Mouse (Mus musculus): Measurements from ENCODE around the gene Osbpl2. TPM values are rescaled to one million over a fixed set of nuclear protein-coding genes. Genes with fewer than 3 reads are reported as not detected.

The Osbpl2 gene
- polyA plus RNA-seq, 1 experiment from 2014 or later, result 33.4 TPM

- Histone ChIP-seq H3K4me3 (ENCODE audit: low read depth, low read length) (no peak overlapping the region), H3K4me1 (ENCODE audit: control insufficient read depth, insufficient read depth, low read length) (peaks cover 34% of the 10 kb centered on the region), H3K9ac (ENCODE audit: low read depth, low read length) (no peak overlapping the region), H3K36me3 (ENCODE audit: control insufficient read depth, insufficient read depth, low read length) (no peaks in the 10 kb centered on the region), H3K4me2 (no peak overlapping the region), H3K27me3 (ENCODE audit: control insufficient read depth, insufficient read depth, low read length) (no peaks in the 10 kb centered on the region), H3K9me3 (replicated peaks; ENCODE audit: control insufficient read depth, low read length) (no peaks in the 10 kb centered on the region), H3K27ac (ENCODE audit: low read depth, low read length) (peak overlapping the region; percentile 7; the same call in 1 of the 2 replicates)
- ATAC-seq (replicated peaks; ENCODE audit: insufficient number of reproducible peaks, low FRiP score, low TSS enrichment), result no peak
- WGBS (ENCODE audit: insufficient replicate concordance), result 18% methylated on average over 6 of the region's 6 CpGs
Observed at GRCm38 (mm10) chr2:180115279-180115678, 3.8 kb upstream of the Osbpl2 start.

DNA sequence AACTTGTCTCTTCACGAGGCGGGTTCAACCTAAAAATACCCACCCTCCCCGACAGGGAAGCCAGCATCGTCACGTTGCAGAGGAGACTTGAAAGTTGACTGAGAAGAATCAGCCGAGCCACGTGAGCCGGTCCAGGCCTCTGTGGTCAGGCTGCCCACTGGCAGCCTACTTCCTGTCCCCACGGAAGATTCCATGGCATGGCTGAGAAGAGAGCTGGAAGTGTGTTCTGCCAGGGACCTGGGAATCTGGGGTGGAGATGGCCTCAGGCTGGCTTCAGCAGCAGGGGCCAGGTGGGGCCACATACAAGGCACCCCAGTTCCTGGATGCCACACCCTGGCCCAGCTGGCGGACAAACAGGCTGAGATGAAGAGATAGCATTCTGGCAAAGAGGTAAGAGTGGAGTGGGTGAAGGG lies 3.0 kb upstream of the Osbpl2 start:
- Histone ChIP-seq H3K9me3 (replicated peaks; ENCODE audit: control insufficient read depth, low read length) (no peaks in the 10 kb centered on the region), H3K4me2 (no peak overlapping the region), H3K27me3 (ENCODE audit: control insufficient read depth, insufficient read depth, low read length) (no peaks in the 10 kb centered on the region), H3K4me1 (ENCODE audit: control insufficient read depth, insufficient read depth, low read length) (peaks cover 34% of the 10 kb centered on the region), H3K27ac (ENCODE audit: low read depth, low read length) (no peak overlapping the region), H3K9ac (ENCODE audit: low read depth, low read length) (no peak overlapping the region), H3K36me3 (ENCODE audit: control insufficient read depth, insufficient read depth, low read length) (no peaks in the 10 kb centered on the region), H3K4me3 (ENCODE audit: low read depth, low read length) (no peak overlapping the region)
- 48% methylated on average over 10 of the region's 10 CpGs for WGBS (ENCODE audit: insufficient replicate concordance)
- ATAC-seq (replicated peaks; ENCODE audit: insufficient number of reproducible peaks, low FRiP score, low TSS enrichment), result no peak

GRCm38 (mm10) chr2:180116741-180117484 lies 2.2 kb upstream of the Osbpl2 start:
- WGBS (ENCODE audit: insufficient replicate concordance), result 75% methylated on average over 8 of the region's 8 CpGs
- H3K4me2 ChIP-seq, result no peak overlapping the region
- no peaks in the 10 kb centered on the region for H3K27me3 ChIP-seq (ENCODE audit: control insufficient read depth, insufficient read depth, low read length)
- no peaks in the 10 kb centered on the region for H3K9me3 ChIP-seq (replicated peaks; ENCODE audit: control insufficient read depth, low read length)
- H3K27ac ChIP-seq (ENCODE audit: low read depth, low read length), result no peak overlapping the region
- H3K4me3 ChIP-seq (ENCODE audit: low read depth, low read length), result no peak overlapping the region
- H3K36me3 ChIP-seq (ENCODE audit: control insufficient read depth, insufficient read depth, low read length), result no peaks in the 10 kb centered on the region
- H3K4me1 ChIP-seq (ENCODE audit: control insufficient read depth, insufficient read depth, low read length), result peaks cover 34% of the 10 kb centered on the region
- H3K9ac ChIP-seq (ENCODE audit: low read depth, low read length), result no peak overlapping the region
- ATAC-seq (replicated peaks; ENCODE audit: insufficient number of reproducible peaks, low FRiP score, low TSS enrichment), result no peak

- 9% methylated on average over 13 of the region's 13 CpGs for WGBS (ENCODE audit: insufficient replicate concordance)
- no peak overlapping the region for H3K27ac ChIP-seq (ENCODE audit: low read depth, low read length)
- no peak for ATAC-seq (replicated peaks; ENCODE audit: insufficient number of reproducible peaks, low FRiP score, low TSS enrichment)
- H3K9ac ChIP-seq (ENCODE audit: low read depth, low read length), result no peak overlapping the region
- H3K4me2 ChIP-seq, result 0 out of 2 replicates have a peak overlapping the region, but pooled peaks have one; percentile 9
- H3K4me3 ChIP-seq (ENCODE audit: low read depth, low read length), result no peak overlapping the region
- no peaks in the 10 kb centered on the region for H3K36me3 ChIP-seq (ENCODE audit: control insufficient read depth, insufficient read depth, low read length)
- no peaks in the 10 kb centered on the region for H3K9me3 ChIP-seq (replicated peaks; ENCODE audit: control insufficient read depth, low read length)
- peaks cover 34% of the 10 kb centered on the region for H3K4me1 ChIP-seq (ENCODE audit: control insufficient read depth, insufficient read depth, low read length)
- H3K27me3 ChIP-seq (ENCODE audit: control insufficient read depth, insufficient read depth, low read length), result no peaks in the 10 kb centered on the region
Observed at GRCm38 (mm10) chr2:180117485-180118194, 1.5 kb upstream of the Osbpl2 start.

DNA sequence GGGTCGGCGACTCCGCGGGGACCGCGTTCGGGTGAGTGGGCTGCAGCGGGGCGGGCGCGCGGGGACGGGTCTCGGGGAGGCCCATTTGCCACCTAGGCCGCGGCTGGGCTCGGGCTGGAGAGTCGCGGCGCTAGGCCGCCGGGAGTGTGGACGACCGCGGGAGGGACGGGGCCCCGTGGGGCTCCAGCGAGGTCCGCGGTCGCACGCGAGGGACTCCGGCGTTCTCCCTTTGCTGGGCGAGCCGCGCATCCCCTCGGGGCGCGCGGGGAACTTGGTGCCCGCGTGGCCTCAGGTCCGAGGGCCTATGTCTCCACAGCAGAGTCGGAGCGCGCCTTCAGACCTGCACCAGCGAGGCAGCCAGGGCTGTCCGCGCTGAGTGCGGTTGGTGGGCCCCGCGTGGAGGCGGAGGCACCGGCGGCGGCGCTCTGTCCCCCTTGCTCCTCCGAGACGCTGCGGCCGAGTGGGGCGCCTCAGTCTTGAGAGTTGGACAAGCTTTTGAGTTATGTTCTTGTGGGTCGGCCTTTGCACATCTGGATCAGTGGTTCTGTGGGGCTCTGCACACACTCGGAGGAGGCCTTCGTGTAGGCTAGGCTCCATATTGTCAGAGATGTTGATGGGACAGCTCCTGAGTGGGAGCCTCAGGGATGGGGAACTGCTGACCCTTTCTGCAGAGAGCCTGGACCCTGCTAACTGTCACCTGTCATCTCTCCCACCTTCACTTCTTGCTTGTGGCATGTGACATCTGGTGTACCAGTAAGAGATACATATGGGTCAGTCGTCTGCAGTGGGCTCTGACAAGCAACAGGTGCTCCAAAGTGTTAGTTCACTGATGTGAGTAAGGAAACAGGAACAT lies 559 bp downstream of the Osbpl2 start:
- no peaks in the 10 kb centered on the region for H3K9me3 ChIP-seq (replicated peaks; ENCODE audit: control insufficient read depth, low read length)
- no peaks in the 10 kb centered on the region for H3K27me3 ChIP-seq (ENCODE audit: control insufficient read depth, insufficient read depth, low read length)
- peak overlapping the region; percentile 70 for H3K27ac ChIP-seq (ENCODE audit: low read depth, low read length)
- peaks cover 31% of the 10 kb centered on the region for H3K4me1 ChIP-seq (ENCODE audit: control insufficient read depth, insufficient read depth, low read length)
- no peaks in the 10 kb centered on the region for H3K36me3 ChIP-seq (ENCODE audit: control insufficient read depth, insufficient read depth, low read length)
- peak overlapping the region; percentile 79 for H3K4me3 ChIP-seq (ENCODE audit: low read depth, low read length)
- H3K4me2 ChIP-seq, result peak overlapping the region; percentile 91
- H3K9ac ChIP-seq (ENCODE audit: low read depth, low read length), result peak overlapping the region; percentile 84
- ATAC-seq (replicated peaks; ENCODE audit: insufficient number of reproducible peaks, low FRiP score, low TSS enrichment), result peak; percentile 27
- 1% methylated on average over 56 of the region's 68 CpGs for WGBS (ENCODE audit: insufficient replicate concordance)

GRCm38 (mm10) chr2:180120292-180120761 lies 1.2 kb downstream of the Osbpl2 start:
- WGBS (ENCODE audit: insufficient replicate concordance), result 58% methylated on average over 5 of the region's 5 CpGs
- no peak for ATAC-seq (replicated peaks; ENCODE audit: insufficient number of reproducible peaks, low FRiP score, low TSS enrichment)
- Histone ChIP-seq H3K27ac (ENCODE audit: low read depth, low read length) (no peak overlapping the region), H3K36me3 (ENCODE audit: control insufficient read depth, insufficient read depth, low read length) (no peaks in the 10 kb centered on the region), H3K4me1 (ENCODE audit: control insufficient read depth, insufficient read depth, low read length) (peaks cover 25% of the 10 kb centered on the region), H3K9me3 (replicated peaks; ENCODE audit: control insufficient read depth, low read length) (no peaks in the 10 kb centered on the region), H3K9ac (ENCODE audit: low read depth, low read length) (no peak overlapping the region), H3K4me2 (peak overlapping the region; percentile 91), H3K27me3 (ENCODE audit: control insufficient read depth, insufficient read depth, low read length) (no peaks in the 10 kb centered on the region), H3K4me3 (ENCODE audit: low read depth, low read length) (peak overlapping the region; percentile 79)

- H3K27ac ChIP-seq (ENCODE audit: low read depth, low read length), result no peak overlapping the region
- no peak overlapping the region for H3K4me2 ChIP-seq
- H3K4me1 ChIP-seq (ENCODE audit: control insufficient read depth, insufficient read depth, low read length), result peaks cover 20% of the 10 kb centered on the region
- no peaks in the 10 kb centered on the region for H3K36me3 ChIP-seq (ENCODE audit: control insufficient read depth, insufficient read depth, low read length)
- no peak for ATAC-seq (replicated peaks; ENCODE audit: insufficient number of reproducible peaks, low FRiP score, low TSS enrichment)
- 79% methylated on average over 2 of the region's 2 CpGs for WGBS (ENCODE audit: insufficient replicate concordance)
- H3K9me3 ChIP-seq (replicated peaks; ENCODE audit: control insufficient read depth, low read length), result no peaks in the 10 kb centered on the region
- no peak overlapping the region for H3K9ac ChIP-seq (ENCODE audit: low read depth, low read length)
- H3K4me3 ChIP-seq (ENCODE audit: low read depth, low read length), result no peak overlapping the region
- H3K27me3 ChIP-seq (ENCODE audit: control insufficient read depth, insufficient read depth, low read length), result no peaks in the 10 kb centered on the region
Observed at GRCm38 (mm10) chr2:180124192-180124591, 5.1 kb downstream of the Osbpl2 start.

DNA sequence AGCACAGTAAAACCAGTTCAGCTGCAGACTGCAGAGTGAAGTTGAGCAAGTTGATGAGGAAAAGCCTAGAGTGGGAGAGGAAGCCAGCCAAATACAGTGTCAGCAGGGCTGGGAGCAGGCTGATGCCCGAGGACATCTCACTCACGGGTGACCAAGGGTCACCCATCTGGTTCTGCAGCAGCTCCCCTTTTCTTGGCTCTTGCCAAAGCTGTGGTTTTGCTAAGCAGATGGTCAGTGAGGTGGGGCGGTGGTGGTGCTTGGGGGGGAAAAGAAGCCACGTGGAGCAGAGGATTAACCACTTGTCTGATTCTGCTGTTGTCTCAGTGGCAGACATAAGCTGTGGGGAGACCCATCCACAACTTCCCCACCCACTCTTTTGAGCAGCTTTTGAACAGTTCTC lies 7.1 kb downstream of the Osbpl2 start:
- H3K27ac ChIP-seq (ENCODE audit: low read depth, low read length), result no peak overlapping the region
- H3K9ac ChIP-seq (ENCODE audit: low read depth, low read length), result no peak overlapping the region
- 29% methylated on average over 4 of the region's 4 CpGs for WGBS (ENCODE audit: insufficient replicate concordance)
- H3K4me1 ChIP-seq (ENCODE audit: control insufficient read depth, insufficient read depth, low read length), result peaks cover 13% of the 10 kb centered on the region; the same call in 1 of the 2 replicates
- H3K4me2 ChIP-seq, result no peak overlapping the region
- H3K36me3 ChIP-seq (ENCODE audit: control insufficient read depth, insufficient read depth, low read length), result no peaks in the 10 kb centered on the region
- no peak for ATAC-seq (replicated peaks; ENCODE audit: insufficient number of reproducible peaks, low FRiP score, low TSS enrichment)
- H3K27me3 ChIP-seq (ENCODE audit: control insufficient read depth, insufficient read depth, low read length), result no peaks in the 10 kb centered on the region
- H3K9me3 ChIP-seq (replicated peaks; ENCODE audit: control insufficient read depth, low read length), result no peaks in the 10 kb centered on the region
- H3K4me3 ChIP-seq (ENCODE audit: low read depth, low read length), result no peak overlapping the region

Measured in heart, embryonic 11.5 days (tissue).